Mouse (Mus musculus): ENCODE measurements around the gene Sugt1. TPM values are rescaled to one million over a fixed set of nuclear protein-coding genes. Genes with fewer than 3 reads are reported as not detected.

Gene Sugt1
- polyA plus RNA-seq, 1 experiment from 2014 or later, result 121 TPM

- H3K27ac ChIP-seq (ENCODE audit: low read depth), result no peak overlapping the region
- WGBS, result 89% methylated on average over 7 of the region's 7 CpGs
- ATAC-seq (replicated peaks; ENCODE audit: low FRiP score, low TSS enrichment, low read depth) (no peak), DNase-seq (ENCODE audit: low spot score) (no peak)
- no peaks in the 10 kb centered on the region for H3K4me1 ChIP-seq (replicated peaks; ENCODE audit: control insufficient read depth, insufficient read depth, low read length)
- no peak overlapping the region for H3K4me3 ChIP-seq (ENCODE audit: low read depth, low read length)
- H3K36me3 ChIP-seq (ENCODE audit: control insufficient read depth, insufficient read depth, low read length), result peaks cover 63% of the 10 kb centered on the region
- no peaks in the 10 kb centered on the region for H3K27me3 ChIP-seq (replicated peaks; ENCODE audit: control insufficient read depth, insufficient read depth, low read length)
- no peak overlapping the region for H3K4me2 ChIP-seq (ENCODE audit: low read length)
- no peaks in the 10 kb centered on the region for H3K9me3 ChIP-seq (ENCODE audit: control insufficient read depth, low read length)
- H3K9ac ChIP-seq (ENCODE audit: low read length), result no peak overlapping the region
Observed at GRCm38 (mm10) chr14:79619802-79620201, 32.3 kb downstream of the Sugt1 start.

- no peak overlapping the region for H3K9ac ChIP-seq (ENCODE audit: low read length)
- H3K9me3 ChIP-seq (ENCODE audit: control insufficient read depth, low read length), result no peaks in the 10 kb centered on the region
- H3K4me1 ChIP-seq (replicated peaks; ENCODE audit: control insufficient read depth, insufficient read depth, low read length), result no peaks in the 10 kb centered on the region
- ATAC-seq (replicated peaks; ENCODE audit: low FRiP score, low TSS enrichment, low read depth) (no peak), DNase-seq (ENCODE audit: low spot score) (no peak)
- H3K27me3 ChIP-seq (replicated peaks; ENCODE audit: control insufficient read depth, insufficient read depth, low read length), result no peaks in the 10 kb centered on the region
- H3K4me3 ChIP-seq (ENCODE audit: low read depth, low read length), result no peak overlapping the region
- 72% methylated on average over 3 of the region's 3 CpGs for WGBS
- no peak overlapping the region for H3K27ac ChIP-seq (ENCODE audit: low read depth)
- H3K4me2 ChIP-seq (ENCODE audit: low read length), result no peak overlapping the region
- H3K36me3 ChIP-seq (ENCODE audit: control insufficient read depth, insufficient read depth, low read length), result peaks cover 69% of the 10 kb centered on the region
Observed at GRCm38 (mm10) chr14:79621143-79621542, 33.7 kb downstream of the Sugt1 start.

GRCm38 (mm10) chr14:79632330-79632729 lies 44.8 kb downstream of the Sugt1 start:
- ATAC-seq (replicated peaks; ENCODE audit: low FRiP score, low TSS enrichment, low read depth) (no peak), DNase-seq (ENCODE audit: low spot score) (no peak)
- 92% methylated on average over 6 of the region's 6 CpGs for WGBS
- Histone ChIP-seq H3K27ac (ENCODE audit: low read depth) (no peak overlapping the region), H3K4me3 (ENCODE audit: low read depth, low read length) (no peak overlapping the region), H3K4me1 (replicated peaks; ENCODE audit: control insufficient read depth, insufficient read depth, low read length) (no peaks in the 10 kb centered on the region), H3K36me3 (ENCODE audit: control insufficient read depth, insufficient read depth, low read length) (peaks cover 40% of the 10 kb centered on the region), H3K9me3 (ENCODE audit: control insufficient read depth, low read length) (no peaks in the 10 kb centered on the region), H3K9ac (ENCODE audit: low read length) (no peak overlapping the region), H3K27me3 (replicated peaks; ENCODE audit: control insufficient read depth, insufficient read depth, low read length) (no peaks in the 10 kb centered on the region), H3K4me2 (ENCODE audit: low read length) (no peak overlapping the region)

- Histone ChIP-seq H3K9me3 (ENCODE audit: control insufficient read depth, low read length) (no peaks in the 10 kb centered on the region), H3K27ac (ENCODE audit: low read depth) (no peak overlapping the region), H3K9ac (ENCODE audit: low read length) (no peak overlapping the region), H3K4me3 (ENCODE audit: low read depth, low read length) (no peak overlapping the region), H3K4me2 (ENCODE audit: low read length) (no peak overlapping the region), H3K36me3 (ENCODE audit: control insufficient read depth, insufficient read depth, low read length) (peaks cover 32% of the 10 kb centered on the region), H3K4me1 (replicated peaks; ENCODE audit: control insufficient read depth, insufficient read depth, low read length) (no peaks in the 10 kb centered on the region), H3K27me3 (replicated peaks; ENCODE audit: control insufficient read depth, insufficient read depth, low read length) (no peaks in the 10 kb centered on the region)
- ATAC-seq (replicated peaks; ENCODE audit: low FRiP score, low TSS enrichment, low read depth) (no peak), DNase-seq (ENCODE audit: low spot score) (no peak)
- 91% methylated on average over 2 of the region's 2 CpGs for WGBS
Observed at GRCm38 (mm10) chr14:79633196-79633595, 45.7 kb downstream of the Sugt1 start.

- no peak overlapping the region for H3K4me2 ChIP-seq (ENCODE audit: low read length)
- no peak overlapping the region for H3K9ac ChIP-seq (ENCODE audit: low read length)
- H3K9me3 ChIP-seq (ENCODE audit: control insufficient read depth, low read length), result no peaks in the 10 kb centered on the region
- no peak for DNase-seq (ENCODE audit: low spot score)
- H3K4me3 ChIP-seq (ENCODE audit: low read depth, low read length), result no peak overlapping the region
- no peak overlapping the region for H3K27ac ChIP-seq (ENCODE audit: low read depth)
- H3K27me3 ChIP-seq (replicated peaks; ENCODE audit: control insufficient read depth, insufficient read depth, low read length), result no peaks in the 10 kb centered on the region
- H3K4me1 ChIP-seq (replicated peaks; ENCODE audit: control insufficient read depth, insufficient read depth, low read length), result no peaks in the 10 kb centered on the region
- ATAC-seq (replicated peaks; ENCODE audit: low FRiP score, low TSS enrichment, low read depth), result no peak
- H3K36me3 ChIP-seq (ENCODE audit: control insufficient read depth, insufficient read depth, low read length), result peaks cover 6% of the 10 kb centered on the region; the same call in 1 of the 2 replicates
- WGBS, result 56% methylated on average over 4 of the region's 4 CpGs
Observed at GRCm38 (mm10) chr14:79636814-79637213, 49.3 kb downstream of the Sugt1 start.

- Histone ChIP-seq H3K4me2 (ENCODE audit: low read length) (no peak overlapping the region), H3K4me1 (replicated peaks; ENCODE audit: control insufficient read depth, insufficient read depth, low read length) (no peaks in the 10 kb centered on the region), H3K9ac (ENCODE audit: low read length) (no peak overlapping the region), H3K27me3 (replicated peaks; ENCODE audit: control insufficient read depth, insufficient read depth, low read length) (no peaks in the 10 kb centered on the region), H3K4me3 (ENCODE audit: low read depth, low read length) (no peak overlapping the region), H3K36me3 (ENCODE audit: control insufficient read depth, insufficient read depth, low read length) (no peaks in the 10 kb centered on the region), H3K9me3 (ENCODE audit: control insufficient read depth, low read length) (no peaks in the 10 kb centered on the region), H3K27ac (ENCODE audit: low read depth) (no peak overlapping the region)
- DNase-seq (ENCODE audit: low spot score) (no peak), ATAC-seq (replicated peaks; ENCODE audit: low FRiP score, low TSS enrichment, low read depth) (no peak)
- 83% methylated on average over 9 of the region's 9 CpGs for WGBS
Observed at GRCm38 (mm10) chr14:79642063-79642462, 54.6 kb downstream of the Sugt1 start.

GRCm38 (mm10) chr14:79645378-79645777 lies 57.9 kb downstream of the Sugt1 start:
- no peak for ATAC-seq (replicated peaks; ENCODE audit: low FRiP score, low TSS enrichment, low read depth)
- 12% methylated on average over 11 of the region's 11 CpGs for WGBS
- Histone ChIP-seq H3K9ac (ENCODE audit: low read length) (no peak overlapping the region), H3K4me3 (ENCODE audit: low read depth, low read length) (no peak overlapping the region), H3K4me2 (ENCODE audit: low read length) (no peak overlapping the region), H3K27me3 (replicated peaks; ENCODE audit: control insufficient read depth, insufficient read depth, low read length) (no peaks in the 10 kb centered on the region), H3K4me1 (replicated peaks; ENCODE audit: control insufficient read depth, insufficient read depth, low read length) (no peaks in the 10 kb centered on the region), H3K9me3 (ENCODE audit: control insufficient read depth, low read length) (no peaks in the 10 kb centered on the region), H3K36me3 (ENCODE audit: control insufficient read depth, insufficient read depth, low read length) (no peaks in the 10 kb centered on the region), H3K27ac (ENCODE audit: low read depth) (no peak overlapping the region)
- no peak for DNase-seq (ENCODE audit: low spot score)

- H3K9me3 ChIP-seq (ENCODE audit: control insufficient read depth, low read length), result no peaks in the 10 kb centered on the region
- no peak overlapping the region for H3K9ac ChIP-seq (ENCODE audit: low read length)
- H3K4me1 ChIP-seq (replicated peaks; ENCODE audit: control insufficient read depth, insufficient read depth, low read length), result no peaks in the 10 kb centered on the region
- no peak for ATAC-seq (replicated peaks; ENCODE audit: low FRiP score, low TSS enrichment, low read depth)
- H3K4me2 ChIP-seq (ENCODE audit: low read length), result no peak overlapping the region
- 57% methylated on average over 3 of the region's 3 CpGs for WGBS
- H3K4me3 ChIP-seq (ENCODE audit: low read depth, low read length), result no peak overlapping the region
- no peaks in the 10 kb centered on the region for H3K27me3 ChIP-seq (replicated peaks; ENCODE audit: control insufficient read depth, insufficient read depth, low read length)
- H3K27ac ChIP-seq (ENCODE audit: low read depth), result no peak overlapping the region
- DNase-seq (ENCODE audit: low spot score), result no peak
- no peaks in the 10 kb centered on the region for H3K36me3 ChIP-seq (ENCODE audit: control insufficient read depth, insufficient read depth, low read length)
Observed at GRCm38 (mm10) chr14:79649680-79650079, 62.2 kb downstream of the Sugt1 start.

- no peak for ATAC-seq (replicated peaks; ENCODE audit: low FRiP score, low TSS enrichment, low read depth)
- 38% methylated on average over 4 of the region's 4 CpGs for WGBS
- Histone ChIP-seq H3K9ac (ENCODE audit: low read length) (no peak overlapping the region), H3K27me3 (replicated peaks; ENCODE audit: control insufficient read depth, insufficient read depth, low read length) (no peaks in the 10 kb centered on the region), H3K27ac (ENCODE audit: low read depth) (no peak overlapping the region), H3K4me2 (ENCODE audit: low read length) (no peak overlapping the region), H3K4me1 (replicated peaks; ENCODE audit: control insufficient read depth, insufficient read depth, low read length) (no peaks in the 10 kb centered on the region), H3K4me3 (ENCODE audit: low read depth, low read length) (no peak overlapping the region), H3K36me3 (ENCODE audit: control insufficient read depth, insufficient read depth, low read length) (no peaks in the 10 kb centered on the region), H3K9me3 (ENCODE audit: control insufficient read depth, low read length) (no peaks in the 10 kb centered on the region)
- no peak for DNase-seq (ENCODE audit: low spot score)
Observed at GRCm38 (mm10) chr14:79652654-79653053, 65.2 kb downstream of the Sugt1 start.
